Mouse (Mus musculus) MEL (cell line): ENCODE measurements around the gene Klk10.

Experiments
- CTCF ChIP-seq, 3 experiments: IDR thresholded peaks in 2 of 3; conservative IDR thresholded peaks in 1 of 3; 2 replicates each; pipeline ENCODE4 v1.5.1; 2011 to 2012; ENCODE audit warnings: low read length in 3 of 3, low read depth in 2 of 3, mild to moderate bottlenecking in 2 of 3, improper control_type of control experiment in 1 of 3, inconsistent platforms in 1 of 3, mixed read lengths in 1 of 3, moderate library complexity in 1 of 3; ENCODE audit not compliant: control insufficient read depth in 1 of 3, insufficient read depth in 1 of 3, poor library complexity in 1 of 3, severe bottlenecking in 1 of 3
- ELF1 ChIP-seq: IDR thresholded peaks from 2 replicates; pipeline ENCODE4 v1.6.1; 2014; ENCODE audit warnings: low read depth, mild to moderate bottlenecking, inconsistent platforms, low read length, improper control_type of control experiment, moderate library complexity
- EP300 ChIP-seq, 2 experiments: IDR thresholded peaks; 2 replicates each; pipeline ENCODE4 v1.6.1; 2011; ENCODE audit warnings: improper control_type of control experiment in 2 of 2, low read length in 2 of 2, low read depth in 1 of 2, mild to moderate bottlenecking in 1 of 2
- NRF1 ChIP-seq: IDR thresholded peaks from 2 replicates; pipeline ENCODE4 v1.6.1; 2014; ENCODE audit warnings: low read depth, mild to moderate bottlenecking, inconsistent platforms, low read length, improper control_type of control experiment, moderate library complexity; ENCODE audit not compliant: poor library complexity, insufficient read depth, severe bottlenecking
- POLR2A ChIP-seq, 2 experiments: IDR thresholded peaks; 2 replicates each; pipeline ENCODE4 v1.6.1; 2011 to 2012; ENCODE audit warnings: low read length in 2 of 2, mild to moderate bottlenecking in 2 of 2, control low read depth in 1 of 2, improper control_type of control experiment in 1 of 2, low read depth in 1 of 2, moderate library complexity in 1 of 2; ENCODE audit not compliant: control insufficient read depth in 1 of 2, insufficient read depth in 1 of 2, poor library complexity in 1 of 2
- POLR2AphosphoS5 ChIP-seq: IDR thresholded peaks from 2 replicates; pipeline ENCODE4 v1.6.1; 2012; ENCODE audit warnings: low read depth, borderline replicate concordance, mild to moderate bottlenecking, inconsistent platforms, low read length, moderate library complexity, mixed read lengths
- ZNF384 ChIP-seq: IDR thresholded peaks from 2 replicates; pipeline ENCODE4 v1.6.1; 2012; ENCODE audit warnings: low read depth, mild to moderate bottlenecking, inconsistent platforms, low read length, improper control_type of control experiment

DNA sequence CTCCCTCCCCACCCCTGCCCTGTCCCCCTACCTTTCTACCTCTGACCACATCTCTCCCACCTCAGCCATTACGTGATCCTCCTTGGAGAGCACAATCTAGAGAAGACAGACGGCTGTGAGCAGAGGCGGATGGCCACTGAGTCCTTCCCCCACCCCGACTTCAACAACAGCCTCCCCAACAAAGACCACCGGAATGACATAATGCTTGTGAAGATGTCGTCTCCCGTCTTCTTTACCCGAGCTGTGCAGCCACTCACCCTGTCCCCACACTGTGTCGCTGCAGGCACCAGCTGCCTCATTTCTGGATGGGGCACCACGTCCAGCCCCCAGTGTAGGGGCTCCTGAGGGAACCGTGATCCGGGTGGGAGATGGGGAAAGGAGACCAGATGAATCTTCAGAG lies 3.4 kb upstream of the Klk10 start:
- TF ChIP-seq CTCF (IDR thresholded peaks at IDR 0.05 in 2 of 3, conservative IDR thresholded peaks at IDR 0.05 in 1 of 3; ENCODE audit: control insufficient read depth in 1 of 3, insufficient read depth in 1 of 3, low read depth in 2 of 3, low read length in 3 of 3, poor library complexity in 1 of 3, severe bottlenecking in 1 of 3) (no peak), POLR2A (IDR thresholded peaks at IDR 0.05; ENCODE audit: control insufficient read depth in 1 of 2, insufficient read depth in 1 of 2, low read depth in 1 of 2, low read length in 2 of 2, poor library complexity in 1 of 2) (no peak), POLR2AphosphoS5 (no peak), ELF1 (no peak), NRF1 (no peak), EP300 (IDR thresholded peaks at IDR 0.05; ENCODE audit: low read depth in 1 of 2, low read length in 2 of 2) (no peak), ZNF384 (no peak)
